Mouse (Mus musculus): Measurements from ENCODE around the gene Abhd16b.

DNA sequence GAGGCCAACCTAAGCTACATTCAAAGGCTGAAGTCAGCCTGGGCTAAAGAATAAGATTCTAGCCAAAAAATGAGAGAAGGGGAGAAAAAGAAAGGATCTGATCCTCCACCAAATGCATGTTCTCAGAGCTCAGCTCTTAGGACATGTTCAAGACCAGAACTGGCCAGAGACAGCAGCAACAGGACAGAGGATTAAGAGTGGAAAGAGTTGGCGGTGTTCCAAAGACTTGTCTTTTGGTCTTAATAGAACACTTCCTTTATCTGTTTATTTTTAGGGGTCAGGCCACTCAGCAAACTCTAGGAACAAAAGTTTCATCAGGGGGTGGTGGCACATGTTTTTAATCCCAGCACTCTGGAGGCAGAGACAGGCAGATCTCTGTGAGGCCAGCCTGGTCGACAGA is 37.1 kb upstream of the Abhd16b start:
- no peak for TF ChIP-seq POLR2A (IDR thresholded peaks at IDR 0.05; ENCODE audit: low read depth, low read length)
- TF ChIP-seq CTCF (conservative IDR thresholded peaks at IDR 0.05; ENCODE audit: insufficient read depth, insufficient read length, low read depth, low read length) = no peak

Measured in kidney, adult 2 months (tissue).